Mouse (Mus musculus) erythroid progenitor cell, adult 5-6 weeks (primary cell): Measurements from ENCODE around the gene Hgd. TPM values are rescaled to one million over a fixed set of nuclear protein-coding genes. Genes with fewer than 3 reads are reported as not detected.

ENCODE experiments used
- ATAC-seq: replicated peaks from 2 replicates; pipeline ENCODE4 v1.8.0; 2016; ENCODE audit warnings: moderate number of reproducible peaks, mild to moderate bottlenecking, moderate TSS enrichment, inconsistent platforms; ENCODE audit not compliant: poor library complexity, low FRiP score, severe bottlenecking
- total RNA-seq, 2 experiments: library from RNA; stranded (forward) in 1 of 2; stranded (reverse) in 1 of 2; fragments of 150-400 nt in 1 of 2; fragments of 186-747, 209-891 nt in 1 of 2; gene quantifications; 2 replicates each; pipeline versions ENCODE4 v1.2.3 to v1.2.4; 2015 to 2017; ENCODE audit warnings: low replicate concordance in 2 of 2

Hgd gene
- total RNA-seq, 2 experiments from 2014 or later, result not detected

- no peak for ATAC-seq
These were observed 75.9 kb downstream of the Hgd start for GRCm38 (mm10) chr16:37655756-37656347.

DNA sequence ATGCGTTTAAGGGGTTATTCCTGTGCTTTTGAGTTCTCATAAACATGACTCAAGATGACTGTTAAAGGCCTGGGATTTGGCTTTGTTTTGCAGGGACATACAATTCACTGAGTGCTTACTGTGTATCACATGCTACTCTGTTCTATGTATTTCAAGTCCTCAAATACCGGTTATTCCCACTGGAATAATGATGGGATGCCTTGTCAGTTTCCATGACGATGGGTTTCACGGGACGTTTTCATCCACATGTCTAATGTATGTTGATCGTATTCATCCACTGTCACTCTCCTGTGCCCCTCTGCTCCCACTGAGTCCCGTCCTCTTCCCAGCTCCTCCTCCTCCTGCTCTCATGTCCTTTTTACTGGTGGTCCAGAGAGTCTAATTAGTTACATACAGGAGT lies 76.8 kb downstream of the Hgd start:
- ATAC-seq, result no peak

- no peak for ATAC-seq
These were observed 83.9 kb downstream of the Hgd start for GRCm38 (mm10) chr16:37663643-37664459.

GRCm38 (mm10) chr16:37665394-37665935 lies 85.5 kb downstream of the Hgd start:
- no peak for ATAC-seq

- no peak for ATAC-seq
These were observed 90.8 kb downstream of the Hgd start for GRCm38 (mm10) chr16:37670666-37671283.

DNA sequence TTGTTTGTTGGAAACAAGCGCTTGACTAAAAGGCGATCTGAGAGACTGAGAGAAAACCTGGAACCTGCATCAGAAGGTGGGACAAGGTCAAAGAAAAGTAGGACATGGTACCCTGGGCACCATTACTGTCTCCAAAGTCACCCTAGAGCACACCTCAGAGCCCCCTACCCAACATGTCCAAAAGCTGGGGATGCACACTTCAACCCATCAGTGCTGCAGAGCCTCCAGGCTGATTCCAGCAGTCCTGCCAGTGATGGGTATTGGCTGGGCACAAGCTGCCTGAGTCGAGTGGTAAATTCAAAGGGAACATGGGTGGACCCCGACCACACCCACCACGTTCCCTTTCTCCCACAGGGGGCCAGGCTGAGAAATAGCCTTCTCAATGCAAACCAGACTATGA lies 95.4 kb downstream of the Hgd start:
- no peak for ATAC-seq

- ATAC-seq, result no peak
These were observed 96.2 kb downstream of the Hgd start for GRCm38 (mm10) chr16:37676024-37676676.

GRCm38 (mm10) chr16:37676677-37677072 lies 96.7 kb downstream of the Hgd start:
- no peak for ATAC-seq

GRCm38 (mm10) chr16:37677586-37677985 lies 97.6 kb downstream of the Hgd start:
- no peak for ATAC-seq

- no peak for ATAC-seq
These were observed 100.3 kb downstream of the Hgd start for GRCm38 (mm10) chr16:37680216-37680615.

- no peak for ATAC-seq
These were observed 100.9 kb downstream of the Hgd start for GRCm38 (mm10) chr16:37680831-37681230.

Other genes with a start within 250 kb of the Hgd start
- gene Stxbp5l, start 195.2 kb upstream of the Hgd start, total RNA-seq (2015; ENCODE audit: low replicate concordance), result not detected in 2 replicates
- gene Stxbp5l, start 195.2 kb upstream of the Hgd start, total RNA-seq (2017; ENCODE audit: low replicate concordance), result not detected in 2 replicates
- 0.42 and 3.2 TPM in 2 replicates for gene Gtf2e1, start 40.4 kb upstream of the Hgd start, total RNA-seq (2015; ENCODE audit: low replicate concordance)
- 3.0 and 3.7 TPM in 2 replicates for gene Gtf2e1, start 40.4 kb upstream of the Hgd start, total RNA-seq (2017; ENCODE audit: low replicate concordance)
- 7.1 and 11.2 TPM in 2 replicates for gene Rabl3, start 40.3 kb upstream of the Hgd start, total RNA-seq (2015; ENCODE audit: low replicate concordance)
- gene Rabl3, start 40.3 kb upstream of the Hgd start, total RNA-seq (2017; ENCODE audit: low replicate concordance), result 3.6 and 8.5 TPM in 2 replicates
- 10.5 and 28.9 TPM in 2 replicates for gene Ndufb4, start 74.3 kb downstream of the Hgd start, total RNA-seq (2015; ENCODE audit: low replicate concordance)
- 5.6 and 26.3 TPM in 2 replicates for gene Ndufb4, start 74.3 kb downstream of the Hgd start, total RNA-seq (2017; ENCODE audit: low replicate concordance)
- gene Fstl1, start 196.7 kb downstream of the Hgd start, total RNA-seq (2015; ENCODE audit: low replicate concordance), result 1.1 and 2.1 TPM in 2 replicates
- gene Fstl1, start 196.7 kb downstream of the Hgd start, total RNA-seq (2017; ENCODE audit: low replicate concordance), result 0.51 and 1.6 TPM in 2 replicates